Mouse (Mus musculus): ENCODE results near the gene Slc45a2. TPM values are rescaled to one million over a fixed set of nuclear protein-coding genes. Genes with fewer than 3 reads are reported as not detected.

The Slc45a2 gene
- polyA plus RNA-seq, 1 experiment from 2014 or later: not detected

GRCm38 (mm10) chr15:11066299-11066698 lies 65.8 kb downstream of the Slc45a2 start:
- no peak overlapping the region for H3K9ac ChIP-seq (ENCODE audit: low read depth, low read length)
- no peak for ATAC-seq (ENCODE audit: low read depth)
- no peaks in the 10 kb centered on the region for H3K9me3 ChIP-seq (replicated peaks; ENCODE audit: control insufficient read depth, low read length)
- peak overlapping the region; percentile 39; the same call in 1 of the 2 replicates for H3K4me3 ChIP-seq (ENCODE audit: low read depth, low read length)
- H3K36me3 ChIP-seq (ENCODE audit: control insufficient read depth, insufficient read depth): no peaks in the 10 kb centered on the region
- H3K27ac ChIP-seq (ENCODE audit: low read length): no peak overlapping the region
- peak overlapping the region; percentile 46; the same call in 1 of the 2 replicates for H3K4me2 ChIP-seq (ENCODE audit: low read depth, low read length)
- 23% methylated on average over 5 of the region's 5 CpGs for WGBS (ENCODE audit: insufficient replicate concordance)
- no peaks in the 10 kb centered on the region for H3K4me1 ChIP-seq (ENCODE audit: control insufficient read depth, low read depth, low read length)
- no peaks in the 10 kb centered on the region for H3K27me3 ChIP-seq (ENCODE audit: control insufficient read depth, insufficient read depth, low read depth, low read length)

GRCm38 (mm10) chr15:11067891-11068290 lies 67.4 kb downstream of the Slc45a2 start:
- WGBS (ENCODE audit: insufficient replicate concordance): 59% methylated on average over 7 of the region's 7 CpGs
- no peaks in the 10 kb centered on the region for H3K9me3 ChIP-seq (replicated peaks; ENCODE audit: control insufficient read depth, low read length)
- H3K9ac ChIP-seq (ENCODE audit: low read depth, low read length): no peak overlapping the region
- no peaks in the 10 kb centered on the region for H3K4me1 ChIP-seq (ENCODE audit: control insufficient read depth, low read depth, low read length)
- no peak overlapping the region for H3K4me2 ChIP-seq (ENCODE audit: low read depth, low read length)
- ATAC-seq (ENCODE audit: low read depth): no peak
- H3K4me3 ChIP-seq (ENCODE audit: low read depth, low read length): no peak overlapping the region
- no peaks in the 10 kb centered on the region for H3K27me3 ChIP-seq (ENCODE audit: control insufficient read depth, insufficient read depth, low read depth, low read length)
- no peaks in the 10 kb centered on the region for H3K36me3 ChIP-seq (ENCODE audit: control insufficient read depth, insufficient read depth)
- H3K27ac ChIP-seq (ENCODE audit: low read length): no peak overlapping the region

GRCm38 (mm10) chr15:11075726-11076361 lies 75.3 kb downstream of the Slc45a2 start:
- no peak for ATAC-seq (ENCODE audit: low read depth)
- H3K4me1 ChIP-seq (ENCODE audit: control insufficient read depth, low read depth, low read length): no peaks in the 10 kb centered on the region
- no peaks in the 10 kb centered on the region for H3K36me3 ChIP-seq (ENCODE audit: control insufficient read depth, insufficient read depth)
- H3K9ac ChIP-seq (ENCODE audit: low read depth, low read length): no peak overlapping the region
- no peak overlapping the region for H3K4me2 ChIP-seq (ENCODE audit: low read depth, low read length)
- H3K4me3 ChIP-seq (ENCODE audit: low read depth, low read length): no peak overlapping the region
- WGBS (ENCODE audit: insufficient replicate concordance): 53% methylated on average over 3 of the region's 3 CpGs
- no peak overlapping the region for H3K27ac ChIP-seq (ENCODE audit: low read length)
- no peaks in the 10 kb centered on the region for H3K27me3 ChIP-seq (ENCODE audit: control insufficient read depth, insufficient read depth, low read depth, low read length)
- no peaks in the 10 kb centered on the region for H3K9me3 ChIP-seq (replicated peaks; ENCODE audit: control insufficient read depth, low read length)

Other genes with a start within 250 kb of the Slc45a2 start
- 0.46 and 0.60 TPM in 2 replicates for gene C1qtnf3, start 48.4 kb upstream of the Slc45a2 start, polyA plus RNA-seq (2015; fragmentation: Nextera tagmentation; extraction: Ambion mirVana)
- 24.0 and 26.6 TPM in 2 replicates for gene Amacr, start 19.0 kb upstream of the Slc45a2 start, polyA plus RNA-seq (2015; fragmentation: Nextera tagmentation; extraction: Ambion mirVana)
- gene Rxfp3, start 37.3 kb downstream of the Slc45a2 start, polyA plus RNA-seq (2015; fragmentation: Nextera tagmentation; extraction: Ambion mirVana): not detected in 2 replicates
- 0.26 and 0.34 TPM in 2 replicates for gene Adamts12, start 64.1 kb downstream of the Slc45a2 start, polyA plus RNA-seq (2015; fragmentation: Nextera tagmentation; extraction: Ambion mirVana)

Measured in liver, embryonic 16.5 days (tissue).